Mouse (Mus musculus) megakaryocyte, embryonic 14.5 days (primary cell): Measurements from ENCODE around the gene Gm9958.

Experiments used
- FLI1 ChIP-seq: IDR thresholded peaks from 2 replicates; pipeline ENCODE4 v1.6.1; 2012; ENCODE audit warnings: low read length, inconsistent platforms, mixed read lengths
- GATA1 ChIP-seq: IDR thresholded peaks from 3 replicates; pipeline ENCODE4 v1.6.1; 2012; ENCODE audit warnings: mixed read lengths, low read length, inconsistent platforms, borderline replicate concordance

DNA sequence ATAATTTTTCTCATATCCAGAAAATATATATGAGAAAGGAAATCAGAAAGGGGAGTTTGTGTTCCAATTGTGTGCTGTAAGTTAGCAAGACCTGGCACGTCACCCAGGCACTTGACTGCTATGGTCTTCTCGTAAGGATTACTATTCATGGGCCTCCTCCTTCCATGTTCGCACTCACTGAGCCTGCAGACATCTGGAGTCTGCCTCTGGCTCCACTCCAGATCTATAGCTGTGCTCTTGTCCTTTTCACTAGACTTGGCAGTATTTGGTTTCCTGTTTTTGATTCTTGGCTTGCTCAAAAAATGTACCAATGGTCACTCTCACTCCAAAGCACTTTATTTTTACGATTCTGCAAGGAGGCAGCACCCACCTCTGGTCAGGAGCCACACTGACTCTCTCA lies 14.5 kb downstream of the Gm9958 start:
- TF ChIP-seq GATA1, result no peak
- no peak for TF ChIP-seq FLI1
